Mouse (Mus musculus): ENCODE data around the gene Rangrf. TPM values are rescaled to one million over a fixed set of nuclear protein-coding genes. Genes with fewer than 3 reads are reported as not detected.

The Rangrf gene
- total and polyA plus RNA-seq, 3 experiments, result 159 to 207 TPM; not detected in 1

GRCm38 (mm10) chr11:68988341-68988740, 13.4 kb upstream of the Rangrf start:
- Histone ChIP-seq H3K27ac (ENCODE audit: control insufficient read depth, low read depth, low read length) (no peak overlapping the region), H3K4me1 (ENCODE audit: control insufficient read depth in 1 of 2, insufficient read depth in 2 of 2, low read length in 2 of 2) (no peaks in the 10 kb centered on the region), H3K9ac (ENCODE audit: control insufficient read depth, low read depth, low read length, poor library complexity, severe bottlenecking) (no peak overlapping the region), H3K9me3 (replicated peaks; ENCODE audit: insufficient read depth, low read length) (no peaks in the 10 kb centered on the region), H3K4me3 (ENCODE audit: control insufficient read depth in 1 of 2, insufficient read depth in 1 of 2, low read depth in 2 of 2, low read length in 2 of 2) (no peak overlapping the region), H3K27me3 (ENCODE audit: control insufficient read depth in 1 of 2, insufficient read depth in 2 of 2, low read length in 2 of 2) (no peaks in the 10 kb centered on the region), H3K79me2 (ENCODE audit: control insufficient read depth, insufficient read depth, low read length, poor library complexity) (no peaks in the 10 kb centered on the region), H3K36me3 (ENCODE audit: control insufficient read depth in 1 of 2, insufficient read depth in 2 of 2, low read length in 2 of 2) (peaks cover 0 to 27% of the 10 kb centered on the region in 2 experiments; a peak in 2 of 4 replicates)
- TF ChIP-seq MAX (IDR thresholded peaks at IDR 0.05; ENCODE audit: low read length), result no peak
- TF ChIP-seq RCOR1 (IDR thresholded peaks at IDR 0.05; ENCODE audit: low read depth, low read length), result no peak
- no peak for TF ChIP-seq ZMIZ1 (IDR thresholded peaks at IDR 0.05; ENCODE audit: low read depth, low read length)
- TF ChIP-seq CTCF (IDR thresholded peaks at IDR 0.05 in 2 of 3, conservative IDR thresholded peaks at IDR 0.05 in 1 of 3; ENCODE audit: control insufficient read depth in 1 of 3, insufficient read depth in 1 of 3, low read depth in 2 of 3, low read length in 3 of 3, poor library complexity in 1 of 3, severe bottlenecking in 1 of 3), result no peak
- no peak for TF ChIP-seq MEF2A (IDR thresholded peaks at IDR 0.05; ENCODE audit: extremely low read depth, insufficient replicate concordance, low read depth, low read length, poor library complexity, severe bottlenecking)
- TF ChIP-seq E2F4 (IDR thresholded peaks at IDR 0.05; ENCODE audit: borderline replicate concordance, low read depth, low read length), result no peak
- TF ChIP-seq EP300 (IDR thresholded peaks at IDR 0.05; ENCODE audit: low read depth in 1 of 2, low read length in 2 of 2), result no peak
- TF ChIP-seq ZKSCAN1 (IDR thresholded peaks at IDR 0.05; ENCODE audit: low read depth, low read length), result no peak
- no peak for TF ChIP-seq JUND (IDR thresholded peaks at IDR 0.05; ENCODE audit: low read depth, low read length)
- no peak for TF ChIP-seq POLR2AphosphoS5 (IDR thresholded peaks at IDR 0.05; ENCODE audit: borderline replicate concordance, low read depth, low read length)
- TF ChIP-seq MYC (IDR thresholded peaks at IDR 0.05; ENCODE audit: low read depth, low read length), result no peak
- TF ChIP-seq POLR2AphosphoS2 (IDR thresholded peaks at IDR 0.05; ENCODE audit: low read length), result no peak
- no peak for TF ChIP-seq NELFE (IDR thresholded peaks at IDR 0.05; ENCODE audit: low read depth, low read length)
- no peak for TF ChIP-seq CHD2 (IDR thresholded peaks at IDR 0.05; ENCODE audit: low read length)
- TF ChIP-seq ETS1 (IDR thresholded peaks at IDR 0.05; ENCODE audit: low read depth, low read length), result no peak
- no peak for DNase-seq (ENCODE audit: low read depth, low spot score)

- Histone ChIP-seq H3K4me1 (ENCODE audit: control insufficient read depth in 1 of 2, insufficient read depth in 2 of 2, low read length in 2 of 2) (no peaks in the 10 kb centered on the region), H3K27me3 (ENCODE audit: control insufficient read depth in 1 of 2, insufficient read depth in 2 of 2, low read length in 2 of 2) (no peaks in the 10 kb centered on the region), H3K27ac (ENCODE audit: control insufficient read depth, low read depth, low read length) (no peak overlapping the region), H3K4me3 (ENCODE audit: control insufficient read depth in 1 of 2, insufficient read depth in 1 of 2, low read depth in 2 of 2, low read length in 2 of 2) (no peak overlapping the region), H3K9me3 (replicated peaks; ENCODE audit: insufficient read depth, low read length) (no peaks in the 10 kb centered on the region), H3K36me3 (ENCODE audit: control insufficient read depth in 1 of 2, insufficient read depth in 2 of 2, low read length in 2 of 2) (peaks cover 0 to 21% of the 10 kb centered on the region in 2 experiments; a peak in 2 of 4 replicates), H3K79me2 (ENCODE audit: control insufficient read depth, insufficient read depth, low read length, poor library complexity) (no peaks in the 10 kb centered on the region), H3K9ac (ENCODE audit: control insufficient read depth, low read depth, low read length, poor library complexity, severe bottlenecking) (no peak overlapping the region)
- TF ChIP-seq GATA1 (IDR thresholded peaks at IDR 0.05; ENCODE audit: low read depth, low read length), result no peak
- TF ChIP-seq MYB (IDR thresholded peaks at IDR 0.05; ENCODE audit: low read depth, low read length), result no peak
- no peak for TF ChIP-seq CHD2 (IDR thresholded peaks at IDR 0.05; ENCODE audit: low read length)
- TF ChIP-seq CTCF (IDR thresholded peaks at IDR 0.05 in 2 of 3, conservative IDR thresholded peaks at IDR 0.05 in 1 of 3; ENCODE audit: control insufficient read depth in 1 of 3, insufficient read depth in 1 of 3, low read depth in 2 of 3, low read length in 3 of 3, poor library complexity in 1 of 3, severe bottlenecking in 1 of 3), result no peak
- no peak for TF ChIP-seq TBP (IDR thresholded peaks at IDR 0.05; ENCODE audit: low read depth, low read length)
- TF ChIP-seq MXI1 (IDR thresholded peaks at IDR 0.05; ENCODE audit: low read depth, low read length), result no peak
- TF ChIP-seq SIN3A (IDR thresholded peaks at IDR 0.05; ENCODE audit: low read length), result no peak
- TF ChIP-seq POLR2AphosphoS5 (IDR thresholded peaks at IDR 0.05; ENCODE audit: borderline replicate concordance, low read depth, low read length), result no peak
- TF ChIP-seq POLR2A (IDR thresholded peaks at IDR 0.05; ENCODE audit: control insufficient read depth in 1 of 2, insufficient read depth in 1 of 2, low read depth in 1 of 2, low read length in 2 of 2, poor library complexity in 1 of 2), result no peak
- no peak for TF ChIP-seq MAX (IDR thresholded peaks at IDR 0.05; ENCODE audit: low read length)
- TF ChIP-seq NELFE (IDR thresholded peaks at IDR 0.05; ENCODE audit: low read depth, low read length), result no peak
- TF ChIP-seq TAL1 (IDR thresholded peaks at IDR 0.05; ENCODE audit: low read length), result no peak
- no peak for TF ChIP-seq KAT2A (conservative IDR thresholded peaks at IDR 0.05; ENCODE audit: low read depth, low read length)
- no peak for TF ChIP-seq RAD21 (IDR thresholded peaks at IDR 0.05; ENCODE audit: low read depth, low read length)
- no peak for TF ChIP-seq E2F4 (IDR thresholded peaks at IDR 0.05; ENCODE audit: borderline replicate concordance, low read depth, low read length)
- no peak for TF ChIP-seq ZNF384 (IDR thresholded peaks at IDR 0.05; ENCODE audit: low read depth, low read length)
- no peak for DNase-seq (ENCODE audit: low read depth, low spot score)
These were observed 12.4 kb upstream of the Rangrf start for GRCm38 (mm10) chr11:68987365-68987882.
